Mouse (Mus musculus) liver, embryonic 11.5 days (tissue): ENCODE data around the gene Ptpn18. TPM values are rescaled to one million over a fixed set of nuclear protein-coding genes. Genes with fewer than 3 reads are reported as not detected.

Experiments
- ATAC-seq: fragments of 200-750 bp; cut with Nextera tagmentation; replicated peaks from 2 replicates; pipeline ENCODE4 v1.8.0; 2017; ENCODE audit warnings: moderate number of reproducible peaks, mild to moderate bottlenecking, moderate TSS enrichment, moderate library complexity; ENCODE audit not compliant: low FRiP score
- DNase-seq: peaks from one replicate; pipeline ENCODE4 v3.0.0-alpha.2; 2017; ENCODE audit warnings: low spot score
- H3K27ac ChIP-seq: fragments of 300-500 bp; sonication (generic); 2 replicates; pipeline ENCODE4 v1.5.1; 2014; ENCODE audit warnings: mild to moderate bottlenecking, low read depth, low read length, control low read depth
- H3K27me3 ChIP-seq: fragments of 300-500 bp; sonication (generic); replicated peaks from 2 replicates; pipeline ENCODE4 v1.6.1; 2014; ENCODE audit warnings: low read length, mixed read lengths; ENCODE audit not compliant: control insufficient read depth, insufficient read depth
- H3K36me3 ChIP-seq: fragments of 300-500 bp; sonication (generic); 2 replicates; pipeline ENCODE4 v1.6.1; 2014; ENCODE audit warnings: mild to moderate bottlenecking, low read length, moderate library complexity, mixed read lengths; ENCODE audit not compliant: control insufficient read depth, insufficient read depth
- H3K4me1 ChIP-seq: fragments of 300-500 bp; sonication (generic); replicated peaks from 2 replicates; pipeline ENCODE4 v1.6.1; 2014; ENCODE audit warnings: low read length, mixed read lengths; ENCODE audit not compliant: control insufficient read depth, insufficient read depth
- H3K4me2 ChIP-seq: fragments of 300-500 bp; sonication (generic); 2 replicates; pipeline ENCODE4 v1.6.1; 2014; ENCODE audit warnings: mild to moderate bottlenecking, control low read depth, moderate library complexity
- H3K4me3 ChIP-seq: fragments of 300-500 bp; sonication (generic); 2 replicates; pipeline ENCODE4 v1.5.1; 2014; ENCODE audit warnings: low read depth, low read length, control low read depth
- H3K9ac ChIP-seq: fragments of 300-500 bp; sonication (generic); 2 replicates; pipeline ENCODE4 v1.6.1; 2014; ENCODE audit warnings: low read depth, low read length, control low read depth
- H3K9me3 ChIP-seq: fragments of 300-500 bp; sonication (generic); 2 replicates; pipeline ENCODE4 v1.6.1; 2016; ENCODE audit warnings: low read length, inconsistent platforms, mixed read lengths; ENCODE audit not compliant: control insufficient read depth
- WGBS: fragments of 180-500 bp; shearing (Covaris S2); extraction: QIAGEN DNeasy Blood & Tissue Kit; methylation state at CpG from one replicate; pipeline ENCODE4 v1.1.7; 2014; 5-methylcytosine and 5-hydroxymethylcytosine counted together
- polyA plus RNA-seq: library from polyadenylated mRNA; unstranded; fragments of >200 nt; fragmentation: Nextera tagmentation; extraction: Ambion mirVana; gene quantifications from 2 replicates; pipeline ENCODE4 v1.2.1, GENCODE M21; 2014

Gene Ptpn18
- polyA plus RNA-seq, 1 experiment from 2014 or later, result 23.5 TPM

GRCm38 (mm10) chr1:34489852-34490541 is 30.4 kb downstream of the Ptpn18 start:
- no peak; the same call in 1 of the 2 replicates for ATAC-seq
- 66% methylated on average over 6 of the region's 6 CpGs for WGBS

GRCm38 (mm10) chr1:34491480-34491879 is 31.9 kb downstream of the Ptpn18 start:
- 0 out of 2 replicates have a peak, but pooled peaks cover 2% of the 10 kb centered on the region for H3K9me3 ChIP-seq
- no peaks in the 10 kb centered on the region for H3K36me3 ChIP-seq
- ATAC-seq, result no peak
- H3K27me3 ChIP-seq, result no peaks in the 10 kb centered on the region
- H3K4me3 ChIP-seq, result no peak overlapping the region
- no peaks in the 10 kb centered on the region for H3K4me1 ChIP-seq
- WGBS, result 64% methylated on average over 4 of the region's 4 CpGs
- no peak overlapping the region for H3K27ac ChIP-seq
- H3K4me2 ChIP-seq, result no peak overlapping the region
- no peak overlapping the region for H3K9ac ChIP-seq
- DNase-seq, result no peak

More at GRCm38 (mm10) chr1:34489852-34490541, 30.4 kb downstream of the Ptpn18 start:
- H3K9ac ChIP-seq, result no peak overlapping the region
- no peak for DNase-seq
- H3K36me3 ChIP-seq, result no peaks in the 10 kb centered on the region
- H3K9me3 ChIP-seq, result 0 out of 2 replicates have a peak, but pooled peaks cover 2% of the 10 kb centered on the region
- H3K4me3 ChIP-seq, result no peak overlapping the region
- no peak overlapping the region for H3K4me2 ChIP-seq
- no peaks in the 10 kb centered on the region for H3K27me3 ChIP-seq
- H3K27ac ChIP-seq, result no peak overlapping the region
- H3K4me1 ChIP-seq, result peaks cover 6% of the 10 kb centered on the region; the same call in 1 of the 2 replicates

- H3K9me3 ChIP-seq, result no peaks in the 10 kb centered on the region
- DNase-seq, result no peak
- H3K4me1 ChIP-seq, result no peaks in the 10 kb centered on the region
- H3K36me3 ChIP-seq, result no peaks in the 10 kb centered on the region
- H3K27me3 ChIP-seq, result no peaks in the 10 kb centered on the region
- no peak overlapping the region for H3K4me2 ChIP-seq
- ATAC-seq, result no peak
- H3K4me3 ChIP-seq, result no peak overlapping the region
- WGBS, result 69% methylated on average over 3 of the region's 3 CpGs
- no peak overlapping the region for H3K27ac ChIP-seq
- no peak overlapping the region for H3K9ac ChIP-seq
Observed at GRCm38 (mm10) chr1:34502991-34503390, 43.4 kb downstream of the Ptpn18 start.

GRCm38 (mm10) chr1:34505307-34505706 is 45.7 kb downstream of the Ptpn18 start:
- no peak for ATAC-seq

GRCm38 (mm10) chr1:34505970-34506551 is 46.5 kb downstream of the Ptpn18 start:
- H3K9ac ChIP-seq, result no peak overlapping the region
- no peak for ATAC-seq
- H3K4me2 ChIP-seq, result no peak overlapping the region
- no peaks in the 10 kb centered on the region for H3K27me3 ChIP-seq
- no peak overlapping the region for H3K4me3 ChIP-seq
- DNase-seq, result no peak
- no peaks in the 10 kb centered on the region for H3K9me3 ChIP-seq
- H3K4me1 ChIP-seq, result no peaks in the 10 kb centered on the region
- 67% methylated on average over 4 of the region's 4 CpGs for WGBS
- no peak overlapping the region for H3K27ac ChIP-seq
- no peaks in the 10 kb centered on the region for H3K36me3 ChIP-seq

More at GRCm38 (mm10) chr1:34505307-34505706, 45.7 kb downstream of the Ptpn18 start:
- H3K9ac ChIP-seq, result no peak overlapping the region
- H3K36me3 ChIP-seq, result no peaks in the 10 kb centered on the region
- H3K4me3 ChIP-seq, result no peak overlapping the region
- H3K9me3 ChIP-seq, result no peaks in the 10 kb centered on the region
- H3K27me3 ChIP-seq, result no peaks in the 10 kb centered on the region
- WGBS, result 64% methylated on average over 7 of the region's 7 CpGs
- no peak for DNase-seq
- H3K4me1 ChIP-seq, result no peaks in the 10 kb centered on the region
- H3K4me2 ChIP-seq, result no peak overlapping the region
- H3K27ac ChIP-seq, result no peak overlapping the region

GRCm38 (mm10) chr1:34507986-34508385 is 48.4 kb downstream of the Ptpn18 start:
- no peaks in the 10 kb centered on the region for H3K36me3 ChIP-seq
- H3K4me2 ChIP-seq, result no peak overlapping the region
- no peaks in the 10 kb centered on the region for H3K9me3 ChIP-seq
- no peak overlapping the region for H3K9ac ChIP-seq
- no peak overlapping the region for H3K4me3 ChIP-seq
- 86% methylated on average over 3 of the region's 3 CpGs for WGBS
- H3K27me3 ChIP-seq, result no peaks in the 10 kb centered on the region
- no peak overlapping the region for H3K27ac ChIP-seq
- no peak for DNase-seq
- H3K4me1 ChIP-seq, result no peaks in the 10 kb centered on the region
- ATAC-seq, result no peak

- Histone ChIP-seq H3K36me3 (no peaks in the 10 kb centered on the region), H3K4me2 (peak overlapping the region; percentile 46), H3K9ac (no peak overlapping the region), H3K4me3 (no peak overlapping the region), H3K27me3 (no peaks in the 10 kb centered on the region), H3K4me1 (no peaks in the 10 kb centered on the region), H3K9me3 (no peaks in the 10 kb centered on the region), H3K27ac (no peak overlapping the region)
- ATAC-seq, result peak; percentile 45; the same call in 1 of the 2 replicates
- WGBS, result 5% methylated on average over 7 of the region's 7 CpGs
- DNase-seq, result no peak
Observed at GRCm38 (mm10) chr1:34510575-34510981, 51.0 kb downstream of the Ptpn18 start.

GRCm38 (mm10) chr1:34511027-34511426 is 51.5 kb downstream of the Ptpn18 start:
- Histone ChIP-seq H3K4me2 (no peak overlapping the region), H3K4me1 (no peaks in the 10 kb centered on the region), H3K36me3 (no peaks in the 10 kb centered on the region), H3K9me3 (no peaks in the 10 kb centered on the region), H3K4me3 (no peak overlapping the region), H3K27ac (no peak overlapping the region), H3K27me3 (no peaks in the 10 kb centered on the region), H3K9ac (no peak overlapping the region)
- ATAC-seq (peak; percentile 58; the same call in 1 of the 2 replicates), DNase-seq (peak; percentile 45)
- WGBS, result 9% methylated on average over 3 of the region's 3 CpGs

GRCm38 (mm10) chr1:34513068-34513467 is 53.5 kb downstream of the Ptpn18 start:
- H3K4me1 ChIP-seq, result no peaks in the 10 kb centered on the region
- H3K27me3 ChIP-seq, result no peaks in the 10 kb centered on the region
- H3K9me3 ChIP-seq, result no peaks in the 10 kb centered on the region
- H3K9ac ChIP-seq, result no peak overlapping the region
- H3K4me3 ChIP-seq, result no peak overlapping the region
- WGBS, result 73% methylated on average over 4 of the region's 4 CpGs
- ATAC-seq (no peak), DNase-seq (no peak)
- no peaks in the 10 kb centered on the region for H3K36me3 ChIP-seq
- H3K4me2 ChIP-seq, result no peak overlapping the region
- H3K27ac ChIP-seq, result no peak overlapping the region
